Mouse (Mus musculus) liver, embryonic 12.5 days (tissue): Measurements from ENCODE around the gene Il11. TPM values are rescaled to one million over a fixed set of nuclear protein-coding genes. Genes with fewer than 3 reads are reported as not detected.
A peak's percentile ranks its signal among the peaks of the same experiment; 100 is the strongest.
"Not testable (repeated sequence)": the region's sequence is repeated elsewhere in the genome, so short reads cannot be mapped to it uniquely, and the experiment has no call there.

Experiments
- ATAC-seq: fragments of 200-750 bp; cut with Nextera tagmentation; 2 replicates; pipeline ENCODE4 v1.8.0; 2017; ENCODE audit warnings: moderate number of reproducible peaks, mild to moderate bottlenecking, moderate library complexity
- H3K27ac ChIP-seq: fragments of 300-500 bp; sonication (generic); 2 replicates; pipeline ENCODE4 v1.5.1; 2016; ENCODE audit warnings: mild to moderate bottlenecking
- H3K27me3 ChIP-seq: fragments of 300-500 bp; sonication (generic); replicated peaks from 2 replicates; pipeline ENCODE4 v1.6.1; 2016; ENCODE audit warnings: mild to moderate bottlenecking, moderate library complexity
- H3K36me3 ChIP-seq: fragments of 300-500 bp; sonication (generic); 2 replicates; pipeline ENCODE4 v1.6.1; 2016; ENCODE audit warnings: mild to moderate bottlenecking, moderate library complexity
- H3K4me1 ChIP-seq: fragments of 300-500 bp; sonication (generic); 2 replicates; pipeline ENCODE4 v1.6.1; 2016
- H3K4me2 ChIP-seq: fragments of 300-500 bp; sonication (generic); 2 replicates; pipeline ENCODE4 v1.6.1; 2016; ENCODE audit warnings: mild to moderate bottlenecking, moderate library complexity
- H3K4me3 ChIP-seq: fragments of 300-500 bp; sonication (generic); 2 replicates; pipeline ENCODE4 v1.5.1; 2016; ENCODE audit warnings: mild to moderate bottlenecking, moderate library complexity
- H3K9ac ChIP-seq: fragments of 300-500 bp; sonication (generic); 2 replicates; pipeline ENCODE4 v1.6.1; 2016; ENCODE audit warnings: mild to moderate bottlenecking, moderate library complexity
- H3K9me3 ChIP-seq: fragments of 300-500 bp; sonication (generic); replicated peaks from 2 replicates; pipeline ENCODE4 v1.6.1; 2016; ENCODE audit warnings: mild to moderate bottlenecking, moderate library complexity
- WGBS: fragments of 180-500 bp; shearing (Covaris S2); methylation state at CpG from one replicate; pipeline ENCODE4 v1.1.7; 2016; ENCODE audit not compliant: insufficient replicate concordance; 5-methylcytosine and 5-hydroxymethylcytosine counted together
- polyA plus RNA-seq: library from polyadenylated mRNA; unstranded; fragments of >200 nt; fragmentation: Nextera tagmentation; extraction: Ambion mirVana; gene quantifications from 2 replicates; pipeline ENCODE4 v1.2.1, GENCODE M21; 2016

Il11 gene
- polyA plus RNA-seq = 0.06 TPM in 1 of 2 replicates, not detected in the other

GRCm38 (mm10) chr7:4782759-4783158 is at the start of gene Il11, which contains the start of gene Tmem190:
Il11 (minus strand) TSS chr7:4782859.
Tmem190 (plus strand) TSS chr7:4782937.
- WGBS = 71% methylated on average over 2 of the region's 2 CpGs
- H3K9me3 ChIP-seq = no peaks in the 10 kb centered on the region
- H3K9ac ChIP-seq = peak within 1 kb of the TSS; percentile 47; the same call in 1 of the 2 replicates
- peak within 1 kb of the TSS; percentile 43; the same call in 1 of the 2 replicates for H3K27ac ChIP-seq
- ATAC-seq = no peak
- peaks cover 12% of the 10 kb centered on the region for H3K36me3 ChIP-seq
- H3K4me2 ChIP-seq = peak within 1 kb of the TSS; percentile 39
- peaks cover 46% of the 10 kb centered on the region for H3K4me1 ChIP-seq
- no peak within 1 kb of the TSS for H3K4me3 ChIP-seq
- H3K27me3 ChIP-seq = peaks cover 52% of the 10 kb centered on the region

DNA sequence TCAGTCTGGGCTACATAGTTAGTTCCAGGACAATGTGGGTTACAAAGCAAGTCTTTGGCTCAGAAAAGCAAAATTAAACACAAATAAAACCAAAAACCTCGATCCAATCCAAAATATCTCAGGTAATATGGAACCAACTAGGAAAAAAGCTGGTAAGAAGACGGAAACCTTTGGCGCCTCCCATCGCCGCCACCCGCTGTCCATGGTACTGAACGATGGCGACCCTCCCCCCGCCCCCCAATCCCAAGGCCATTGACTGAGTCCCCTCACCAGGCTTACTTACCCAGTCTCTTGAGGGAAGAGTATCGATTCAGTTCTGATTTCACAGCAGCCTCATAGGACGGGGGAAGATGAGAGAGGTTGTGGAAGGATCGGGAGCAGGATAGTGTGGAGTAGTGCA is 47.8 kb upstream of the Il11 start:
- Histone ChIP-seq H3K9me3 (no peaks in the 10 kb centered on the region), H3K4me2 (no peak overlapping the region), H3K4me3 (no peak overlapping the region), H3K9ac (no peak overlapping the region), H3K27ac (no peak overlapping the region), H3K4me1 (no peaks in the 10 kb centered on the region), H3K27me3 (peaks cover 77% of the 10 kb centered on the region), H3K36me3 (no peaks in the 10 kb centered on the region)
- ATAC-seq = no peak
- 5% methylated on average over 12 of the region's 12 CpGs for whole genome bisulfite sequencing

- Histone ChIP-seq H3K4me3 (no peak overlapping the region), H3K27ac (no peak overlapping the region), H3K4me1 (peaks cover 8% of the 10 kb centered on the region), H3K4me2 (no peak overlapping the region), H3K27me3 (peaks cover 41% of the 10 kb centered on the region), H3K9ac (no peak overlapping the region), H3K9me3 (no peaks in the 10 kb centered on the region), H3K36me3 (no peaks in the 10 kb centered on the region)
- WGBS = 36% methylated on average over 4 of the region's 4 CpGs
- no peak for ATAC-seq
These were observed 42.7 kb upstream of the Il11 start for GRCm38 (mm10) chr7:4825365-4825764.

DNA sequence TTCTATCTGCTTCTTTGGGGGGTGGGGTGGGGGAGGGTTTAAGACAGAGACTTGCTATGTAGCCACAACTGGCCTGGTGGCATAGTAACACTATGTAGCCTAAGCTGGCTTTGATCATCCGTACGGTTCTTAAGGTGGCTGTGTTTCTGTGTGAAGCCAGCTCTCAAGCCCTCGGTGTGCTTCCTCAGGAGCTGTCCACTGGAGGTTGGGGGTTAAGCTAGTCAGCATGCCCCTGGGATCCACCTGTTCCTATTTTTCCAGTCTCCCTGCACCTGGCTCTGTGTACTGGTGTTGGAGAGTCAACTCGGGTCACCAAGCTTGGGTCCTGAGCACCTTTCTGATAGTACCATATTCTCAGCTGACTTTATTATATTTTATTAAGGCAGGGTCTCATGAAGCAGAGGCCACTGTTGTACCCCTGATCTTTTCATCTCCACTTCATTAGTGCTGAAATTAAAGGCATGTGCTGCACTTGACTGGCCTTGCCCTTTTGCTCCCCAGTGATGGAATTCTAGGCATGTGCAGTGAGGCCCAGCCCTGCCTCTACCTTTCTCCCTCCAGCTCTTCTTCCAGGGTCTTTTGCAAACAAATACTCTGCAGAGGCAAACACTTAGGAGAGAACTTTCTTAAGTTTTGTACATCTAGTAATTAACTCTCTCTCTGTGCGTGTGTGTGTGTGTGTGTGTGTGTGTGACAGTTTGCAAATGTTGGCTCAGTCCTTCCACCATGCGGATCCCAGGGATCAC is 39.7 kb upstream of the Il11 start:
- Histone ChIP-seq H3K4me1 (peaks cover 8% of the 10 kb centered on the region), H3K27ac (no peak overlapping the region), H3K36me3 (no peaks in the 10 kb centered on the region), H3K9me3 (no peaks in the 10 kb centered on the region), H3K27me3 (peaks cover 29% of the 10 kb centered on the region), H3K4me2 (no peak overlapping the region), H3K4me3 (no peak overlapping the region), H3K9ac (no peak overlapping the region)
- 60% methylated on average over 6 of the region's 6 CpGs for WGBS
- no peak for ATAC-seq

GRCm38 (mm10) chr7:4821690-4822089 is 39.0 kb upstream of the Il11 start:
- Histone ChIP-seq H3K9ac (no peak overlapping the region), H3K4me2 (no peak overlapping the region), H3K27me3 (peaks cover 30% of the 10 kb centered on the region), H3K27ac (no peak overlapping the region), H3K9me3 (no peaks in the 10 kb centered on the region), H3K4me1 (peaks cover 8% of the 10 kb centered on the region), H3K4me3 (no peak overlapping the region), H3K36me3 (no peaks in the 10 kb centered on the region)
- ATAC-seq = no peak
- 75% methylated on average over 4 of the region's 4 CpGs for WGBS

DNA sequence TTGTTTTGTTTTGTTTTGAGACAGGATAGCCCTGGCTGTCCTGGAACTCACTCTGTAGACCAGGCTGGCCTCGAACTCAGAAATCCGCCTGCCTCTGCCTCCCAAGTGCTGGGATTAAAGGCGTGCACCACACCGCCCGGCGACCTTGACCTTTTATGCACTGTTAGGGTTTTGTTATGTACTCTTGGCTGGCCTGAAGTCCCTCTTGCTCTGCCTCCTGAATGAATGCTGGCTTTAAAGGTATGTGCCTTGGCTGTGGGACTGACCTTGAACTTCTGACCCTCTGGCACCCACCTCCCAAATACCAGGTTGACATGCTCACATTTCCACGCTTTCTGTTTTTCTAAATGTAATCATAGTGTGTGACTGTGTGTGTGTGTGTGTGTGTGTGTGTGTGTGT is 38.3 kb upstream of the Il11 start:
- not testable (repeated sequence) for H3K9ac ChIP-seq, ATAC-seq, H3K4me2 ChIP-seq, H3K27ac ChIP-seq, H3K4me1 ChIP-seq, H3K4me3 ChIP-seq, H3K36me3 ChIP-seq, H3K9me3 ChIP-seq
- peaks cover 23% of the 10 kb centered on the region for H3K27me3 ChIP-seq
- WGBS = 74% methylated on average over 7 of the region's 7 CpGs

- peaks cover 7% of the 10 kb centered on the region for H3K4me1 ChIP-seq
- no peaks in the 10 kb centered on the region for H3K9me3 ChIP-seq
- no peaks in the 10 kb centered on the region; the same call in 1 of the 2 replicates for H3K36me3 ChIP-seq
- no peak overlapping the region for H3K27ac ChIP-seq
- H3K27me3 ChIP-seq = peaks cover 11% of the 10 kb centered on the region
- no peak overlapping the region for H3K9ac ChIP-seq
- H3K4me2 ChIP-seq = no peak overlapping the region
- no peak overlapping the region for H3K4me3 ChIP-seq
- ATAC-seq = no peak
These were observed 33.9 kb upstream of the Il11 start for GRCm38 (mm10) chr7:4816559-4816958.

DNA sequence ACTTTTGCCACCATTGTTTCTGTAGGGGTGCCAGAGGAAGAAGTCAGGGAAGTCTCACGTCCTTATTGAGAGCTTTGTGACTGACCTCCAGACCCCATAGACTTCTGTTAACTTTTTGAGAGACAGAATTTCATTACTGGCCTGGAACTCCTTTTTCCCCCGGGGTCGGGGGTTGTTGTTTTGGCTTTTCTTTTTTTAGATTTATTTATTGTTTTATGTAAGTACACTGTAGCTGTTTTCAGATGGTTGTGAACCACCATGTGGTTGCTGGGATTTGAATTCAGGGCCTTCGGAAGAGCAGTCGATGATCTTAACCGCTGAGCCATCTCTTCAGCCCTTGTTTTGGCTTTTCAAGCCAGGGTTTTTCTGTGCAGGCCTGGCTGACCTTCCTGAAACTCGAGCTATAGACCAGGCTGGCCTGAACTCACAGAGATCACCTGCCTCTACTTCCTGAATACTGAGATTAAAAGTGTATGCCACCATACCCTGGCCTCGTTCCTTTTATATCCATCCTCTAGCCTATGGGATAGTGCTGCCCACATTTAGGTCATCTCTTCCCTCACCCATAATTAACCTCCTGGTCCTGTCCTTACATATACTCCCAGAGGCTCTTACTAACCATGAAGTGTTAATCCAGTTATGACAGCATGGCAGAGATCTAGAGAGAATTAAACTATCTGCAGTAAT is 30.6 kb upstream of the Il11 start:
- no peak; the same call in 1 of the 2 replicates for ATAC-seq
- peaks cover 33% of the 10 kb centered on the region for H3K36me3 ChIP-seq
- H3K4me1 ChIP-seq = peaks cover 37% of the 10 kb centered on the region
- peak overlapping the region; percentile 77 for H3K9ac ChIP-seq
- H3K27ac ChIP-seq = peak overlapping the region; percentile 89
- WGBS = 15% methylated on average over 8 of the region's 8 CpGs
- no peaks in the 10 kb centered on the region for H3K9me3 ChIP-seq
- H3K4me2 ChIP-seq = peak overlapping the region; percentile 78
- peak overlapping the region; percentile 90 for H3K4me3 ChIP-seq
- H3K27me3 ChIP-seq = 0 out of 2 replicates have a peak, but pooled peaks cover 4% of the 10 kb centered on the region

DNA sequence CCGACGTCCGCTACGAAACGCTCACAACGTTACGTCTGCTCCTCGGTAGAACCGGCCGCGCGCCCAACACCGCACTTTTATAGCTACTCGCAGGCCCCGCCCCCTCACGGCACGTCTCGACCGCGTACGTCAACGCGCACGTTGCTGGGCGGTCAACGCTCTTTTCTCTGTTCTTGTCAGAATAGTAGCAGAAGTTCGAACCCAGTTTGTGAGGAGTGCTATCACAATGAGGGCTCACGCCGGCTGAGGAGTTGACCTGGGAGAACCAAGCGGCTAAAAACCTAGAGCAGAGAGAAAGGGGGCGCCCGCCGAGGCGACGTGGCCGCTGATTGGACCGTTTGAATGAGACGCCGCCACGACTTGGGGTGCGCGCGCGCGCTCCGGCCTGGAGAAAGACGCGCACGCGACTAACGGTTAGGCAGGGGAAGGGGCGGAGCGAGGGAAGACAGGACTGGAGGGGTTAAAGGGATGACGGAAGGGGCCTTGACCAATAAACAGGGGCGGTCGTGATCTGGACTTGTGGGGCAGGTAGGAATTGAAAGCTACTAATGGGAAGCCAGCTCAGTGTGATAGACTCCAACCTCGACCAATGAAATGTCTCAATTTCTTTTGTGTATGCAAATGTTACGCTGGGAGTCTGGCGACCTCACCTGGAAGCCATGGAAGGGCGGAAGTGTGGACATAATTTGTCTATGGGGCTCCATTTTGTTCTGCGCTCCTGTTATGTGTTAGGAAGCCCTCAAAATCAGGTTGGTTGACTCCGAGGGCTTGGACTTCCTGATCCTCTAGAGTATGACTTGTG is 29.8 kb upstream of the Il11 start, which contains the start of gene Ube2s:
Gene Ube2s (minus strand): TSS at position 288 of the 802 bp plus-strand sequence.
- H3K27ac ChIP-seq = peak within 1 kb of the TSS; percentile 89
- H3K4me3 ChIP-seq = peak within 1 kb of the TSS; percentile 90
- peak within 1 kb of the TSS; percentile 78 for H3K4me2 ChIP-seq
- H3K9me3 ChIP-seq = no peaks in the 10 kb centered on the region
- H3K9ac ChIP-seq = peak within 1 kb of the TSS; percentile 98
- peaks cover 38% of the 10 kb centered on the region for H3K36me3 ChIP-seq
- peaks cover 42% of the 10 kb centered on the region for H3K4me1 ChIP-seq
- peak; percentile 98 for ATAC-seq
- WGBS = under 1% methylated on average over 62 of the region's 62 CpGs
- 0 out of 2 replicates have a peak, but pooled peaks cover 4% of the 10 kb centered on the region for H3K27me3 ChIP-seq

GRCm38 (mm10) chr7:4811842-4812302 is 29.2 kb upstream of the Il11 start:
- WGBS = under 1% methylated on average over 28 of the region's 36 CpGs
- H3K9ac ChIP-seq = peak overlapping the region; percentile 98
- H3K27ac ChIP-seq = peak overlapping the region; percentile 89
- ATAC-seq = no peak; the same call in 1 of the 2 replicates
- H3K4me3 ChIP-seq = peak overlapping the region; percentile 90
- no peaks in the 10 kb centered on the region for H3K9me3 ChIP-seq
- H3K4me2 ChIP-seq = peak overlapping the region; percentile 78
- H3K4me1 ChIP-seq = peaks cover 49% of the 10 kb centered on the region
- H3K36me3 ChIP-seq = peaks cover 44% of the 10 kb centered on the region
- no peaks in the 10 kb centered on the region for H3K27me3 ChIP-seq

- not testable (repeated sequence) for ATAC-seq, H3K27me3 ChIP-seq, H3K9me3 ChIP-seq
- Histone ChIP-seq H3K27ac (peak overlapping the region; percentile 89), H3K9ac (peak overlapping the region; percentile 98), H3K4me2 (peak overlapping the region; percentile 78), H3K4me1 (peaks cover 56% of the 10 kb centered on the region), H3K36me3 (peaks cover 52% of the 10 kb centered on the region), H3K4me3 (peak overlapping the region; percentile 90)
- WGBS = 17% methylated on average over 10 of the region's 10 CpGs
These were observed 28.5 kb upstream of the Il11 start for GRCm38 (mm10) chr7:4811131-4811530.
